Mouse (Mus musculus) hindlimb bud, embryonic 11.5 days (tissue): ENCODE data around the gene Plin1.

Experiments
- DNase-seq: peaks from one replicate; pipeline ENCODE4 v3.0.0-alpha.2; 2012; ENCODE audit warnings: low read depth, low spot score; ENCODE audit errors: extremely low spot score

The Plin1 gene

GRCm38 (mm10) chr7:79732622-79733021 is at the start of gene Plin1:
Plin1 (minus strand) TSS chr7:79732903.
- no peak for DNase-seq

DNA sequence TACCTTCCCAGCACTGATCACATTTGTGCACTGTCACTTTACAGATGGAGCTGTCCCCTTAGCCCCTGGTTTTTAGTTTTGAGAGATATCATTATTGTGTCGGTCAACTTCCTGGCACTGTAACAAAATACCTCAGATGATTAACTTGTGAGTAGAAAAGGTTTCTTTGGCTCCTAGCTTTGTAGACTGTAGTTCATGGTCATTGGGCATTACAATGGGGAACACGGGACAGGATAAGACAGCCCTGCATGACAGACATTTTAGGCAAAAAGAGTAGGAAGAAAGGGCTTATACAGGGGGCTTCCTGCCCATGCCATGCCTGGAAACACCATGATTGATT is 49.8 kb upstream of the Plin1 start:
- no peak for DNase-seq

- DNase-seq = no peak
Observed at GRCm38 (mm10) chr7:79781826-79782515, 49.3 kb upstream of the Plin1 start.

DNA sequence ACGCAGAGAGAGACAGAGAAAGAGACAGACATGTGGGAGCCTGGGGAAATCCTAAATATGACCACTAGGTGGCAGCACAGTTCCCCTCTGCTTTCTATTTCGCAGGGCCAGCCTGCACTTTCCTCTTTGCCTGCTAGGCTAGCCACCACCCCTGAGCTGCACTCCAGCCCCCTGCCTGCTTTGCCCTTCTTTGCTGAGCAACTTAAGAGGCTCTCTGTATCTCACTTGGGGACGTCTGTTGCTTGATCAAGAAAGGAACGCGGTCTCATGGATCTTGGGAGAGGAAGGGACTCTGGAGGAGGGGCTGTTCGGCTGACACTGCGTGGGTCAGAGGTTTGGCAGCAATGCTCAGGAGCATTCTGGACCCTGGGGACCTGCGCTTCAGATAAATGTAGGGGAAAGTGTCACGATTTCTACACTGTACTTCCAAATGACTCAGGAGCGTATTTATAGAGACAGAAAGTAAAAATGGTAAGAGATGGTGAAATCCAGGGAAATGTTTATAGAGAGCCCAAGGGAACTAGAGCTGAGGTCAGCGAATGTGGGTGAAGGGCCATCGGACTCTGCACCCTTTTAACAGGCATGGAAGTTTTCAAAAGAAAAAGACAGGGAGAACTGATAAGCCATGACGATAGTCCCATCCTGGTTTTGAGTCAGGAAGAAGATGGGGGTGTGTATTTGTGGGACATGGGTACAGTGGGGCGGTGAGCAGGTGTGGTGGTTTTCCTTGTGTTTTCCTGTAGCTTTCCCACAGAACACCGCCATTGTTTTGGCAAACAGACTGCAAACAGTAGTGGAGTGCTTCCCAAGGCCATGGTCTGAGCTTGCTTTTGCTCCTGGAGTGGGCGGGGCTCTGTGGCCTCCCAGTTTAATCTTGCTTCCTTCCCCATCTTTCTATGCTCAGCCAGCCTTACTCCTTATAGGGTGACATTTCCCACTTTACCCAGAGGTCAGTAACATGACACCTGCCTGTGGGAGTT is 48.2 kb upstream of the Plin1 start:
- DNase-seq = peak; percentile 76

GRCm38 (mm10) chr7:79771561-79772512 is 39.1 kb upstream of the Plin1 start:
- DNase-seq = no peak

DNA sequence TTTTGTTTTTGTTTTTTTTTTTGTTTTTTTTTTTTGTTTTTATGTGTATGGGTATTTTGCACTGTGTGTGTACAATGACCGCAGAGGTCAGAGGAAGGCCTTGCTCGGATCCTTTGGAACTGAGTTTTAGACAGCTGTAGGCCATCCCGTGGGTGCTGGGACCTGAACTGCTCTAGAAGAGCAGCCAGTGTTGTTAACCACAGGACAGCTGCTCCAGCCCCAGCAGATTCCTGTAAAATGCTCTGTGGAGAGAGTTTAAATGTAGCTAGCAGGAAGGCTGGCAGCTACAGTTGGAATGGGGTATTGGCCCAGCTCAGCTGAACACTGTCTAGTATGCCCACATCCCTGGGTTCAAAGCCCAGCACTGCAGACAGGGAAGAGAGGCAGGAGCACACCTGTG is 37.0 kb upstream of the Plin1 start:
- DNase-seq = no peak

DNA sequence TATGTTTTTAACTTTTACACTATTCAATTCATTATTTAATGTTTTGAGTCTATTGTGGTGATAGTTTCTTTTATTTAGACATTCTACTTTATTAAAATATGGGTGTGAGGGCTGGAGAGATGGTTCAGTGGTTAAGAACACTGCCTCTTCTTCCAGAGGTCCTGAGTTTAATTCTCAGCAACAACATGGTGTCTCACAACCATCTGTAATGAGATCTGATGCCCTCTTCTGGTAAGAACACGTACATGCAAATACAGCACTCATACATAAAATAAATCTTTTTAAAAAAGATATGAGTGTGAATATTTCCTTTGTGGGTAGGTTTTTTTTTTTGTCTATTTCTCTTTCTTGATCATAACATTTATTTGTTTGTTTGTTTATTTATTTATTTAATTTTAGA is 33.3 kb upstream of the Plin1 start:
- DNase-seq = no peak

GRCm38 (mm10) chr7:79762106-79762505 is 29.4 kb upstream of the Plin1 start:
- no peak for DNase-seq

DNA sequence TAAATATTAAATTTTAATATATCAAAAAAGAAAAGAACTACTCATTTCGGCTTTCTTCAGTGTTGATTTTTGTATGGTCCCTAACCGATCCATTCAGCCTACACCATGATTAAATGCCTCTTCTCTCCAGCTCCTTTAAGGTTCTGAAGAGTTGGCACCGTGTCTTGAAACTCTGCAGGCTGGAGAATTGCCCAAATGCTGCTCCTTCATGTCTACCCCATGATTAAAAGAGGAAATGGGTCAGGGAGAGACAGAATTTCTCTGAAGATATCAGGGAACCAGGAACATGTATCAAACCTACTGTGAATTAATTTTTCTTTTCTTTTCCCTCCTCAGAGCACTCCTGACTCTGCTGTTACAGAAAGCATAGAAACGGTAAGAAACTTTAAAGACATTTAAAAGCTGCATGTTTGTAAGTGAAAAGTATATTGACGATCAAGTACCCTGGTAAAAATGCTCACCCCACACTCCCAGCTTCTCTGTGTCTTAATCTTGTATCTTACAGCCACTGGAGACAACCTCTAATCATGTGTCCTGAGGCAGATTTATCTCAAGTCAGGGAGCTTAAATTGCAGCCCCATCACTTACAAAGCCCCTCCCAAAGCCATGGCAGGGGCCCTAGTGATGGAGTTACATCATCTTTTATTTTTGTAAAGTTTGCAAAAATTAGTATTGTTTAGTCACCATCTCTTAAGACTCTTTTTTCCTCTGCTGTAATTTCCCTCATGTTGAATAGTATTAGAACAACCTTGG is 28.6 kb upstream of the Plin1 start:
- DNase-seq = no peak

- no peak for DNase-seq
Observed at GRCm38 (mm10) chr7:79759766-79760165, 27.1 kb upstream of the Plin1 start.

- DNase-seq = no peak
Observed at GRCm38 (mm10) chr7:79758176-79758575, 25.5 kb upstream of the Plin1 start.

DNA sequence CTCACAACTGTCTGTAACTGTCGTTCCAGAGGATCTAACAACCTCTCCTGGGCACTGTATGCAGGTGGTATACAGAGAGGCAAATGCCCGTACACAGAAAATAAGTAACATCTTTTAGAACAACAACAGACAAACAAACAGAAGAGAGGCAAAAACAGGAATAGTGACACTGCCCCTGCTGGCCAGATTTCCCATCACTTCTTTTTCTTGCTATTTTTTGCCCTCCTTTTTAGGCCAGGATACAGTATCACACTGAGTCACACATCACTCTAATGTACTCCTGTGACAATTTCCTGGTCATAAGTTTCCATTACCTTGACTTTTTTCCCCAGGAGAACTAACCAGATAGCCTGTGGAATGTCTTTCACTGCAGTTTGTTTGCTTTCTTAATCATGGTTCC is 23.6 kb upstream of the Plin1 start:
- DNase-seq = no peak

- no peak for DNase-seq
Observed at GRCm38 (mm10) chr7:79749511-79749910, 16.8 kb upstream of the Plin1 start.

DNA sequence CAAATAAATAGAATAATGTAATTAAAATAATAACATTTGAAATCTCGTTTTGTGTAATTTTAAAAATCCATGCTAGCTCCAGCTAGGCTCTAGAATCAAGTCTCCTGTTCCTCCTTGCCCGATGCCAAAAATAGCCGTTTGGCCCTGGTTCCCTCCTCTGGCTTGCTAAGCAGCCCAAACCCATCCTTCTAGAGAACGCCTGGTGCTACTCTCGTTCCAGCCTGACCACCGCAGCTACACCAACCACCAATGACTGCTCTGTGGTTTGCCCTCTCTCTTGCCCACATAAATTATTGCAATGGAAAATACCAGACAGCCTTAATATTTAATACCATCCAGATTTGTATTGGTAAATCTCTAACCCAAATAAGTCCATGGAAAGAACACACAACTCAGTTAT is 15.0 kb upstream of the Plin1 start:
- no peak for DNase-seq

DNA sequence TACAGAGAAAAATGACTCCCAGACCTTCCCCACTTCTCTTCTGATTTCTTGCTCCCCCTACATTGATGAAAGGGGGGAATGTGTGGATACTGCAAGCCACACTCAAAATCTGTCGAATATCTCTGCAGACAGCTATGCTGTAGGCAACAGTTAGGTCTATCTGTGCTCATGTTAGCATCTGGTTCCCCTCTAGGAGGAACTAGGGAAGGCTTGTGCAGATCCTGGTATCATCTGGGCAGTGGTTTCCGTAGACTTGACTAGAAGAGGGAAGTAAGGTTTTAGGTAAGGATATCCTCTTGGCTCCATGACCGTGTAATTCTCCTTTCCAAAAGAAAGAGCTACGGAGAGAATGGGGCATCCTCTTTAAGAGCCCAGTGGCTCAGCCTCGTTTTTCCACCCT is 11.9 kb upstream of the Plin1 start:
- no peak for DNase-seq

- DNase-seq = no peak
Observed at GRCm38 (mm10) chr7:79744051-79744450, 11.3 kb upstream of the Plin1 start.

DNA sequence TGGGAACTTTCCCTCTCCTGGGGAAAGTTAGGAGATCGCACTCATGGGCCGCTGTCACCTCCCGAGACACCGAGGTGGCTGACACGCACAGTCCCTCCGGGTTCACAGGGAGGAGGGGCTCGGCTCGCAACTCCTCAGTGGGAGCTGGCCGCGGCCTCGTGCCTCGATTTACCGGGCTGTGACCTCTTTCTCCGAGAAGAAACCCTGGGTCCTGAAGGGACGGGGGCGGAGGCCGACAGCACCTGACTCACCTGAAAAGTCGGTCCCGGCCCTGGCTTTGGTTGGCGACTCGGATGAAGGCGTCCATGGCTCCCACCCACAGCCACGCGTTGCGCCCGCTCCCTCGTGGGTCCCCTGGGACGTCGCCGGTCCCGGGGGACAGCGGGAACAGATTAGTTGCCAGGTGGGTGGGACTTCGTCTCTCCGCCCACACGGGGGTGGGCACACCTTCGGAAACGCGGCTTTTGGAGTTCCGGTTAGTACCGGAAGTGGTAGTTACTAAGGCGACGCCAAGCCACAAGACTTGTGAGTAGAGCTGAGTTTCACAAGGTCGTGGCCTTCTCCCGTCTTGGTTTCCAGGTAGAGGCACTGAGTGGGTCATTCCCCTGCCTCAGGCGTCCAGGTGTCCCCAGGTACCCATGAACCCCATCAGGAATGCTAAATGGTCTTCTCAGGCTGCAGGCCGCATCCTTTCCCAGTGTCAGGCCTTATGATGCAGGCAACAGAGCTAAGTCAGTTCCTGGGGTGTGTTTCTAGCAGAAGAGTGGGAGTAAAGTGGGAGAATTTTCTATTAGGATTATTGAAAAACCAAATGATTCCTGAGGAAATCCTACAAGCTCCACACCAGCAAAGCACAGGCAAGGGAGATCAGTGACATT is 10.2 kb upstream of the Plin1 start, which contains the start of the genes Pex11a and Wdr93:
TSS of gene Pex11a (minus strand) at position 473 of the 878 bp plus-strand sequence.
TSS of gene Wdr93 (plus strand) at position 505 of the 878 bp plus-strand sequence.
- peak; percentile 57 for DNase-seq

DNA sequence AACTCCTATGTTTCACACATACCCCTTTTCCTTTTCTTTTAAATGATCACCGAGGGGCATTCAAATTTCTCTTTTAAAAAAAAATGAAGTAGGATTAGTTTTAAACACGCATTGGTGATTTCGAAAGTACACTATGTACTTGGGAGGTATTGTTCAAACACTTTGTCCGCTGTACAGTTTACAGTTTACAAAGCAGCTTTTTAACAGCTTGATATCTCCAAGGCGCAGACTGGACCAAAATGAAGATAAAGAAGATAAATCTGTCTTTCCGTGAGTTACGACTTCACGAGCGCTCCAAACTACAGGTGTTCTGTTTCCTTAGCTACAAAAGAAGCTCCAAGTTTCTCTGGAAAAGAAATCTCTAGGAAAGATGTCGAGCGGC is 9.6 kb upstream of the Plin1 start:
- DNase-seq = no peak

GRCm38 (mm10) chr7:79740279-79740678 is 7.6 kb upstream of the Plin1 start:
- DNase-seq = no peak
